Mouse (Mus musculus) intestine, postnatal 0 days (tissue): ENCODE results near the gene Itga3. TPM values are rescaled to one million over a fixed set of nuclear protein-coding genes. Genes with fewer than 3 reads are reported as not detected.

Experiments
- ATAC-seq: fragments of 200-750 bp; cut with Nextera tagmentation; 2 replicates; pipeline ENCODE4 v1.8.0; 2017; ENCODE audit warnings: mild to moderate bottlenecking, moderate TSS enrichment, moderate library complexity
- H3K27ac ChIP-seq: fragments of 300-500 bp; sonication (generic); 2 replicates; pipeline ENCODE4 v1.5.1; 2014; ENCODE audit warnings: mild to moderate bottlenecking, low read depth, low read length, moderate library complexity
- H3K27me3 ChIP-seq: fragments of 300-500 bp; sonication (generic); replicated peaks from 2 replicates; pipeline ENCODE4 v1.6.1; 2014; ENCODE audit warnings: low read length, mixed read lengths; ENCODE audit not compliant: control insufficient read depth, insufficient read depth
- H3K36me3 ChIP-seq: fragments of 300-500 bp; sonication (generic); 2 replicates; pipeline ENCODE4 v1.6.1; 2014; ENCODE audit warnings: mild to moderate bottlenecking, moderate library complexity; ENCODE audit not compliant: control insufficient read depth, insufficient read depth
- H3K4me1 ChIP-seq: fragments of 300-500 bp; sonication (generic); replicated peaks from 2 replicates; pipeline ENCODE4 v1.6.1; 2014; ENCODE audit warnings: antibody characterized with exemption, low read length, mixed read lengths; ENCODE audit not compliant: control insufficient read depth, insufficient read depth
- H3K4me2 ChIP-seq: fragments of 300-500 bp; sonication (generic); replicated peaks from 2 replicates; pipeline ENCODE4 v1.6.1; 2014; ENCODE audit warnings: low read depth, mild to moderate bottlenecking, moderate library complexity
- H3K4me3 ChIP-seq: fragments of 300-500 bp; sonication (generic); 2 replicates; pipeline ENCODE4 v1.5.1; 2014; ENCODE audit warnings: low read depth, low read length
- H3K9ac ChIP-seq: fragments of 300-500 bp; sonication (generic); 2 replicates; pipeline ENCODE4 v1.6.1; 2014; ENCODE audit warnings: mild to moderate bottlenecking, low read depth, low read length
- H3K9me3 ChIP-seq: fragments of 300-500 bp; sonication (generic); 2 replicates; pipeline ENCODE4 v1.6.1; 2016; ENCODE audit warnings: mixed run types; ENCODE audit not compliant: control insufficient read depth
- CTCF ChIP-seq: sonication (generic); IDR thresholded peaks from 2 replicates; pipeline ENCODE4 v1.5.1; 2016; ENCODE audit warnings: low read depth, mild to moderate bottlenecking, control low read depth, antibody characterized with exemption, moderate library complexity
- WGBS: fragments of 180-500 bp; shearing (Covaris S2); extraction: QIAGEN DNeasy Blood & Tissue Kit; methylation state at CpG from one replicate; pipeline ENCODE4 v1.1.7; 2014; 5-methylcytosine and 5-hydroxymethylcytosine counted together
- polyA plus RNA-seq: library from polyadenylated mRNA; unstranded; fragments of >200 nt; fragmentation: Nextera tagmentation; extraction: Ambion mirVana; gene quantifications from 2 replicates; pipeline ENCODE4 v1.2.1, GENCODE M21; 2015

Itga3 gene
- polyA plus RNA-seq, 1 experiment from 2014 or later: 51.3 TPM

GRCm38 (mm10) chr11:95006525-95007219 is 69.9 kb downstream of the Itga3 start:
- 2% methylated on average over 27 of the region's 27 CpGs for WGBS

DNA sequence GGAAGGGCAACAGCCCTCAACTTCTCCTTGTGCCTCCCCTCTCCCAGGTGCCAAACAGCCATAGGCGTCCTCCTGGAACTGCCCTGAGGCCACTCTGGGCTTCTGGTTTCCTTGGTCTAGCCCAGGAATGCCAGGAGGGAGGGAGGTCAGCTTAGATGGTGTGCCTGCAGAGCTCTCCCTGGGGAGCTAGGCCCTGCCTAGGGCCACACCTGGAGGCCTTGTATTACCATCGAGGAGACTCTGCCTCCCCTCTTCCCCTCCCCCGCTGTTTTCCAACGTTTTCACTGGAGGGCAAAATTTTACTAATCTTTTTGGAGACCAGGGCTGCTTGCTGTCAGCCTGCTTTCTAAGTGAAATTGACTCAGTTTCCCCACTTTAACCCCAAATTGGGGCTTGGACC is 70.6 kb downstream of the Itga3 start:
- no peak for ATAC-seq
- TF ChIP-seq CTCF: no peak
- Histone ChIP-seq H3K9me3 (no peaks in the 10 kb centered on the region), H3K4me2 (peak overlapping the region; percentile 73), H3K4me3 (no peak overlapping the region), H3K9ac (no peak overlapping the region), H3K27me3 (0 out of 2 replicates have a peak, but pooled peaks cover 4% of the 10 kb centered on the region), H3K27ac (no peak overlapping the region), H3K4me1 (peaks cover 8% of the 10 kb centered on the region), H3K36me3 (peaks cover 40% of the 10 kb centered on the region)
- WGBS: 44% methylated on average over 4 of the region's 4 CpGs

More at GRCm38 (mm10) chr11:95006525-95007219, 69.9 kb downstream of the Itga3 start:
- Histone ChIP-seq H3K4me3 (peak overlapping the region; percentile 42), H3K27me3 (0 out of 2 replicates have a peak, but pooled peaks cover 4% of the 10 kb centered on the region), H3K4me2 (peak overlapping the region; percentile 73), H3K36me3 (peaks cover 38% of the 10 kb centered on the region), H3K4me1 (peaks cover 8% of the 10 kb centered on the region), H3K9me3 (no peaks in the 10 kb centered on the region), H3K27ac (no peak overlapping the region), H3K9ac (peak overlapping the region; percentile 38; the same call in 1 of the 2 replicates)
- peak; percentile 48 for ATAC-seq
- TF ChIP-seq CTCF: no peak

DNA sequence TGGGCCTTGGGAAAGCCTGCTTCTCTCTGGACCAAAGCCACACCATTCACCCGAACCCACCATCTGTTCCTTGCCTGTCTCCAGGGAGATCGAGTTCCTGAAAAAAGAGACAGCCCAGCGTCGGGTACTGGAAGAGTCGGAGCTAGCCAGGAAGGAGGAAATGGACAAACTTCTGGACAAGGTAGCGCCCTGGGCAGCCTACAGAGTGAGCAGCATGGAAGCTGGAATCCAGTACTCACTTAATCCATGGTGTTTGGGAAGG is 71.7 kb downstream of the Itga3 start:
- H3K27ac ChIP-seq: peak overlapping the region; percentile 15; the same call in 1 of the 2 replicates
- no peak overlapping the region for H3K4me3 ChIP-seq
- no peak for TF ChIP-seq CTCF
- 69% methylated on average over 6 of the region's 6 CpGs for WGBS
- peaks cover 8% of the 10 kb centered on the region for H3K4me1 ChIP-seq
- H3K9ac ChIP-seq: no peak overlapping the region
- ATAC-seq: no peak
- no peaks in the 10 kb centered on the region for H3K27me3 ChIP-seq
- H3K36me3 ChIP-seq: peaks cover 49% of the 10 kb centered on the region
- no peaks in the 10 kb centered on the region for H3K9me3 ChIP-seq
- no peak overlapping the region for H3K4me2 ChIP-seq

- 77% methylated on average over 12 of the region's 12 CpGs for WGBS
- H3K4me1 ChIP-seq: peaks cover 8% of the 10 kb centered on the region
- peak overlapping the region; percentile 15; the same call in 1 of the 2 replicates for H3K27ac ChIP-seq
- H3K4me2 ChIP-seq: no peak overlapping the region
- H3K9ac ChIP-seq: no peak overlapping the region
- no peak overlapping the region for H3K4me3 ChIP-seq
- peaks cover 55% of the 10 kb centered on the region for H3K36me3 ChIP-seq
- no peaks in the 10 kb centered on the region for H3K27me3 ChIP-seq
- H3K9me3 ChIP-seq: no peaks in the 10 kb centered on the region
- no peak for TF ChIP-seq CTCF
- ATAC-seq: no peak
Measured at GRCm38 (mm10) chr11:95004136-95004936, 72.3 kb downstream of the Itga3 start.

DNA sequence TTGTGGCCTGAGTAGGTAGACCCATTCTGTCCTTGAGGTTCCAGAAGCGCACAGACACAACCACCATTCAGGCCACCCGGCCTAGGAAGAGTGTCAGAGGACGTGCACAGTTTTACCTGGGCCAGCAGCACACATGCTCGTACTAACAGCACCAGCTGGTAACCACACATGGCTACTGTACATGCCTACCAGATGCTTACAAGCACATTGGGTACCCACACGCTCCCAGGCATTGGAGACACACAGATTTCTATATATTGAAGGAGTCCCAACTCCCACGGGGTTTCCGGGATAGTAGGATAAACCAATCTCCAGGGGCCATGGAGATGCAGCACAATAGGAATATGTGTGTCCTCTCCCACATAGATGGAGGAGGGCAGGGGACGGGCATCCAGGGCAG is 73.9 kb downstream of the Itga3 start:
- H3K27ac ChIP-seq: no peak overlapping the region
- no peak overlapping the region for H3K4me3 ChIP-seq
- no peak for TF ChIP-seq CTCF
- 95% methylated on average over 8 of the region's 8 CpGs for WGBS
- H3K4me1 ChIP-seq: peaks cover 5% of the 10 kb centered on the region
- H3K9me3 ChIP-seq: no peaks in the 10 kb centered on the region
- no peaks in the 10 kb centered on the region for H3K27me3 ChIP-seq
- H3K36me3 ChIP-seq: peaks cover 65% of the 10 kb centered on the region
- ATAC-seq: no peak
- no peak overlapping the region for H3K9ac ChIP-seq
- no peak overlapping the region for H3K4me2 ChIP-seq

- ATAC-seq: no peak
- Histone ChIP-seq H3K4me1 (peaks cover 1% of the 10 kb centered on the region; the same call in 1 of the 2 replicates), H3K27ac (no peak overlapping the region), H3K4me3 (no peak overlapping the region), H3K27me3 (no peaks in the 10 kb centered on the region), H3K4me2 (no peak overlapping the region), H3K9ac (no peak overlapping the region), H3K9me3 (no peaks in the 10 kb centered on the region), H3K36me3 (peaks cover 71% of the 10 kb centered on the region)
- WGBS: 88% methylated on average over 21 of the region's 21 CpGs
- TF ChIP-seq CTCF: no peak
Measured at GRCm38 (mm10) chr11:95001584-95002347, 74.8 kb downstream of the Itga3 start.
